Mouse (Mus musculus): ENCODE results near the gene Cox6b1.

GRCm38 (mm10) chr7:30607706-30608309, 18.1 kb downstream of the Cox6b1 start:
- TF ChIP-seq CTCF (IDR thresholded peaks at IDR 0.05) (peak; percentile 70), POLR2A (IDR thresholded peaks at IDR 0.05; ENCODE audit: insufficient read depth, low read depth, low read length) (no peak), EP300 (IDR thresholded peaks at IDR 0.05; ENCODE audit: insufficient read depth, low read depth, low read length) (no peak)
